Mouse (Mus musculus): ENCODE data around the gene Nfatc3. TPM values are rescaled to one million over a fixed set of nuclear protein-coding genes. Genes with fewer than 3 reads are reported as not detected.

The Nfatc3 gene
- total and polyA plus RNA-seq, 3 experiments, result 29.0 to 96.3 (median 37.8) TPM

DNA sequence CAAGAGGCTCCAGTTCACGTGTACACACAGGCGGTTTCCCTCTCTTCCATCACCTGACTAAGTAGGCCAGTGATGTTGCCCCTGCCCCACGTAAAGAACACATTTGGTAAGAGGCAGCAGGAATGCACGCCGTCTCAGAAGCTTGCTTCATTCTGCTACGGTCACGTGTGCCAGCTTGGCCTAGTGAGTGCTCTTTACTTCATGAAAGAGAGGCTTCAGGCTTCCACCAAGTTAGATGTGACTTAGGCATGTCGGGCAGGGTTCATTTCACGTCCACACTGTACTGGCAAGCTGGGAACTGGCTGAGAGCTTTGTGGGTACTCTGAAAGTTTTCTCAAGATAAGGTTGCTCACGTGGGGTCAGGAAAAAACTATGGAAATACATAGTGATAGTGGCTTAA is 19.9 kb upstream of the Nfatc3 start:
- Histone ChIP-seq H3K9ac (ENCODE audit: insufficient read depth, low read depth) (no peak overlapping the region), H3K27ac (ENCODE audit: insufficient read depth, low read depth) (no peak overlapping the region), H3K27me3 (replicated peaks) (no peaks in the 10 kb centered on the region), H3K36me3 (replicated peaks in 1 of 2; ENCODE audit: control insufficient read depth in 1 of 2, insufficient read depth in 1 of 2, low read length in 1 of 2) (peaks cover 21 to 68% of the 10 kb centered on the region in 2 experiments), H3K4me1 (ENCODE audit: control insufficient read depth in 1 of 2, insufficient read depth in 2 of 2) (peaks cover 9 to 41% of the 10 kb centered on the region in 2 experiments), H3K4me3 (replicated peaks in 1 of 3; ENCODE audit: low read depth in 2 of 3, low read length in 2 of 3, poor library complexity in 1 of 3) (no peak overlapping the region), H3K79me2 (replicated peaks; ENCODE audit: control insufficient read depth, extremely low read depth, insufficient read depth, poor library complexity, severe bottlenecking) (no peaks in the 10 kb centered on the region), H3K9me3 (replicated peaks; ENCODE audit: low read length) (no peaks in the 10 kb centered on the region), H3K4me2 (ENCODE audit: insufficient read depth, low read depth, poor library complexity, severe bottlenecking) (no peak overlapping the region)
- dilution Hi-C loops (cut with MboI; ENCODE audit: extremely low pct_ligation_motif_present, extremely low pct_unique_long_range_greater_than_20kb, low sequenced_read_pairs), result no loop called here
- no peak for DNase-seq (ENCODE audit: extremely low read depth)
- in situ Hi-C loops (cut with MboI; ENCODE audit: low pct_ligation_motif_present, low pct_unique_long_range_greater_than_20kb, low sequenced_read_pairs), result loop anchor here (25.0 kb wide), 1 partner anchor 326 kb away; the partner anchor contains the start of genes 4933405L10Rik, Acd, Enkd1 and Pard6a
- TF ChIP-seq ELF1 (IDR thresholded peaks at IDR 0.05; ENCODE audit: low read depth, low read length) (no peak), GABPA (IDR thresholded peaks at IDR 0.05; ENCODE audit: insufficient replicate concordance, low read depth, low read length) (no peak), UBTF (IDR thresholded peaks at IDR 0.05; ENCODE audit: low read depth, low read length) (no peak), ETS1 (conservative IDR thresholded peaks at IDR 0.05; ENCODE audit: low read depth, low read length) (no peak), E2F4 (IDR thresholded peaks at IDR 0.05; ENCODE audit: insufficient replicate concordance, low read depth, low read length) (no peak), RAD21 (IDR thresholded peaks at IDR 0.05; ENCODE audit: low read depth, low read length) (no peak), ZKSCAN1 (IDR thresholded peaks at IDR 0.05; ENCODE audit: borderline replicate concordance, low read depth, low read length) (no peak), MAZ (IDR thresholded peaks at IDR 0.05; ENCODE audit: low read depth, low read length) (no peak), ZNF384 (IDR thresholded peaks at IDR 0.05; ENCODE audit: low read depth, low read length) (no peak), MYC (IDR thresholded peaks at IDR 0.05; ENCODE audit: low read depth, low read length) (no peak), CHD1 (IDR thresholded peaks at IDR 0.05; ENCODE audit: low read depth, low read length) (no peak), CHD2 (IDR thresholded peaks at IDR 0.05; ENCODE audit: low read length) (no peak), EP300 (IDR thresholded peaks at IDR 0.05; ENCODE audit: low read length) (no peak), ZC3H11A (IDR thresholded peaks at IDR 0.05; ENCODE audit: low read depth, low read length) (no peak), JUND (conservative IDR thresholded peaks at IDR 0.05; ENCODE audit: low read depth, low read length) (no peak), SIN3A (IDR thresholded peaks at IDR 0.05; ENCODE audit: low read length) (no peak), KAT2A (IDR thresholded peaks at IDR 0.05; ENCODE audit: insufficient replicate concordance, low read length) (no peak)

GRCm38 (mm10) chr8:106039605-106040004 is 19.0 kb upstream of the Nfatc3 start:
- Histone ChIP-seq H3K36me3 (replicated peaks in 1 of 2; ENCODE audit: control insufficient read depth in 1 of 2, insufficient read depth in 1 of 2, low read length in 1 of 2) (peaks cover 29 to 69% of the 10 kb centered on the region in 2 experiments), H3K9ac (ENCODE audit: insufficient read depth, low read depth) (no peak overlapping the region), H3K4me2 (ENCODE audit: insufficient read depth, low read depth, poor library complexity, severe bottlenecking) (no peak overlapping the region; the same call in 1 of the 2 replicates), H3K79me2 (replicated peaks; ENCODE audit: control insufficient read depth, extremely low read depth, insufficient read depth, poor library complexity, severe bottlenecking) (no peaks in the 10 kb centered on the region), H3K27me3 (replicated peaks) (no peaks in the 10 kb centered on the region), H3K4me3 (replicated peaks in 1 of 3; ENCODE audit: low read depth in 2 of 3, low read length in 2 of 3, poor library complexity in 1 of 3) (no peak overlapping the region), H3K27ac (ENCODE audit: insufficient read depth, low read depth) (peak overlapping the region; percentile 25; the same call in 1 of the 2 replicates), H3K9me3 (replicated peaks; ENCODE audit: low read length) (no peaks in the 10 kb centered on the region), H3K4me1 (ENCODE audit: control insufficient read depth in 1 of 2, insufficient read depth in 2 of 2) (peaks cover 16 to 50% of the 10 kb centered on the region in 2 experiments)
- in situ Hi-C loops (cut with MboI; ENCODE audit: low pct_ligation_motif_present, low pct_unique_long_range_greater_than_20kb, low sequenced_read_pairs) (loop anchor here (25.0 kb wide), 1 partner anchor 327 kb away; the partner anchor contains the start of genes 4933405L10Rik, Acd, Enkd1 and Pard6a), dilution Hi-C loops (cut with MboI; ENCODE audit: extremely low pct_ligation_motif_present, extremely low pct_unique_long_range_greater_than_20kb, low sequenced_read_pairs) (no loop called here)
- DNase-seq (ENCODE audit: extremely low read depth), result no peak
- TF ChIP-seq TCF12 (IDR thresholded peaks at IDR 0.05; ENCODE audit: low read depth, low read length) (0 out of 2 replicates have a peak, but pooled peaks have one; percentile 14), UBTF (IDR thresholded peaks at IDR 0.05; ENCODE audit: low read depth, low read length) (no peak), MAZ (IDR thresholded peaks at IDR 0.05; ENCODE audit: low read depth, low read length) (no peak), SMC3 (IDR thresholded peaks at IDR 0.05; ENCODE audit: low read depth, low read length) (no peak; the same call in 1 of the 2 replicates), JUND (conservative IDR thresholded peaks at IDR 0.05; ENCODE audit: low read depth, low read length) (peak; percentile 51; the same call in 1 of the 2 replicates), PAX5 (IDR thresholded peaks at IDR 0.05; ENCODE audit: low read length) (no peak), JUN (IDR thresholded peaks at IDR 0.05; ENCODE audit: insufficient read depth, low read depth, low read length) (no peak), MYC (IDR thresholded peaks at IDR 0.05; ENCODE audit: low read depth, low read length) (peak; percentile 86; the same call in 1 of the 2 replicates), POLR2A (IDR thresholded peaks at IDR 0.05; ENCODE audit: low read depth, low read length) (no peak), RCOR1 (conservative IDR thresholded peaks at IDR 0.05; ENCODE audit: low read depth, low read length) (peak; percentile 73), NRF1 (IDR thresholded peaks at IDR 0.05; ENCODE audit: low read depth, low read length) (no peak), USF1 (IDR thresholded peaks at IDR 0.05; ENCODE audit: low read depth, low read length) (peak; percentile 38), ELF1 (IDR thresholded peaks at IDR 0.05; ENCODE audit: low read depth, low read length) (peak; percentile 69), POLR2AphosphoS2 (IDR thresholded peaks at IDR 0.05; ENCODE audit: low read depth, low read length) (no peak), ZMIZ1 (IDR thresholded peaks at IDR 0.05; ENCODE audit: low read depth, low read length) (no peak), NELFE (IDR thresholded peaks at IDR 0.05; ENCODE audit: low read depth, low read length) (peak; percentile 42; the same call in 1 of the 2 replicates), USF2 (conservative IDR thresholded peaks at IDR 0.05; ENCODE audit: low read depth, low read length) (no peak), TBP (conservative IDR thresholded peaks at IDR 0.05; ENCODE audit: low read depth, low read length) (0 out of 2 replicates have a peak, but pooled peaks have one; percentile 20), GABPA (IDR thresholded peaks at IDR 0.05; ENCODE audit: insufficient replicate concordance, low read depth, low read length) (no peak), ZNF384 (IDR thresholded peaks at IDR 0.05; ENCODE audit: low read depth, low read length) (no peak; the same call in 1 of the 2 replicates), CTCF (conservative IDR thresholded peaks at IDR 0.05 in 1 of 2, IDR thresholded peaks at IDR 0.05 in 1 of 2; ENCODE audit: low read depth in 2 of 2, low read length in 2 of 2) (no peak), RAD21 (IDR thresholded peaks at IDR 0.05; ENCODE audit: low read depth, low read length) (no peak; the same call in none of the 2 replicates)
